ENCODE assay signal across 22 mouse cellular contexts in the genomic region with DNA sequence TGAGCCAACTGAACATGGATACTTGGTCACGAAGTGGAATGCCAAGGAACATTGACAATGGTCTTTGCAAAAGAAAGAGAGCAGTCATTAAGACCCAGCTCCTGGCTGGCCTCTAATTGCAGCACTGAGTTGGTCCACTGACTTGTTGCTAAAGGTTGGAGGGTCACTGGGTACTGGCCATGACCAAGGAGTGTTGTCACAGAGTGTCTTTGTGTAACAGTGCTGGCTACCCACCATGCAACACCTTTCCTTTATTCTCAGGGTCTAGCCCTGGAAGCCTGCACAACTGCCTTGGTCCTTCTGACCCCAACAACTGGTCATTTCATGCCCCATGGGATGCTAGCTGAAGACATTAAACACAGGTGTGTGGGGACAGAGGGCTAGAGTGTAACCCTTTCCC.
DNase-seq lines count a peak whose midpoint lies in the region; ATAC-seq and TF ChIP-seq lines count a peak whose summit lies in the region.
"Had no signal": no experiment of that assay in that cellular context is flagged by ENCODE, and none has a peak within 500 bp of the region (broad histone marks: within the 10 kb centered on the region; RNA-seq: fewer than 3 reads in every experiment).

No protein-coding gene starts in this region.

- H3K27ac ChIP-seq in embryonic facial prominence, embryonic 11.5 days (replicated peaks; ENCODE audit: low read depth, low read length), result no peak overlapping the region
- no peak overlapping the region; the same call in 1 of the 2 replicates for H3K27ac ChIP-seq in embryonic facial prominence, embryonic 10.5 days (replicated peaks)
- H3K27ac ChIP-seq in kidney, postnatal 0 days, result no peak overlapping the region
- H3K27ac ChIP-seq in kidney, adult 2 months (ENCODE audit: insufficient read depth, low read depth, low read length), result no peak overlapping the region
- peak overlapping the region; percentile 19; the same call in 1 of the 2 replicates for H3K27ac ChIP-seq in embryonic facial prominence, embryonic 15.5 days (replicated peaks)
- H3K27ac ChIP-seq in limb, embryonic 13.5 days, result peak overlapping the region; percentile 45
- no peak overlapping the region for H3K27ac ChIP-seq in thymus, adult 2 months (ENCODE audit: control insufficient read depth, insufficient read depth, low read length)
- H3K27ac ChIP-seq: forebrain, embryonic 12.5 days; forebrain, embryonic 15.5 days; hindbrain, embryonic 12.5 days; hindbrain, embryonic 15.5 days had no signal

- H3K36me3 ChIP-seq in embryonic facial prominence, embryonic 11.5 days (replicated peaks; ENCODE audit: control insufficient read depth, insufficient read depth, low read depth, low read length), result no peaks in the 10 kb centered on the region
- H3K36me3 ChIP-seq in embryonic facial prominence, embryonic 10.5 days (replicated peaks), result no peaks in the 10 kb centered on the region
- H3K36me3 ChIP-seq in kidney, postnatal 0 days (ENCODE audit: insufficient read depth, low read length), result no peaks in the 10 kb centered on the region
- no peaks in the 10 kb centered on the region for H3K36me3 ChIP-seq in kidney, adult 2 months (ENCODE audit: control insufficient read depth, insufficient read depth, low read length)
- H3K36me3 ChIP-seq in embryonic facial prominence, embryonic 15.5 days, result no peaks in the 10 kb centered on the region
- H3K36me3 ChIP-seq in limb, embryonic 13.5 days, result no peaks in the 10 kb centered on the region
- H3K36me3 ChIP-seq in thymus, adult 2 months (ENCODE audit: control insufficient read depth, insufficient read depth, low read length), result no peaks in the 10 kb centered on the region
- H3K36me3 ChIP-seq: forebrain, embryonic 12.5 days; forebrain, embryonic 15.5 days; G1E; hindbrain, embryonic 12.5 days; hindbrain, embryonic 15.5 days had no signal

- no peak overlapping the region for H3K9ac ChIP-seq in embryonic facial prominence, embryonic 11.5 days (replicated peaks; ENCODE audit: low read length)
- no peak overlapping the region for H3K9ac ChIP-seq in kidney, postnatal 0 days (ENCODE audit: low read depth, low read length)
- H3K9ac ChIP-seq in embryonic facial prominence, embryonic 15.5 days, result no peak overlapping the region
- no peak overlapping the region for H3K9ac ChIP-seq in limb, embryonic 13.5 days
- H3K9ac ChIP-seq: forebrain, embryonic 12.5 days; forebrain, embryonic 15.5 days; hindbrain, embryonic 12.5 days; hindbrain, embryonic 15.5 days had no signal

- H3K27me3 ChIP-seq in embryonic facial prominence, embryonic 11.5 days (ENCODE audit: control insufficient read depth, insufficient read depth, low read length), result no peaks in the 10 kb centered on the region
- H3K27me3 ChIP-seq in embryonic facial prominence, embryonic 10.5 days (replicated peaks; ENCODE audit: low read depth, poor library complexity, severe bottlenecking), result no peaks in the 10 kb centered on the region
- no peaks in the 10 kb centered on the region for H3K27me3 ChIP-seq in kidney, postnatal 0 days (ENCODE audit: insufficient read depth, low read length)
- H3K27me3 ChIP-seq in kidney, adult 2 months (replicated peaks; ENCODE audit: control insufficient read depth, insufficient read depth, low read length), result no peaks in the 10 kb centered on the region
- H3K27me3 ChIP-seq in embryonic facial prominence, embryonic 15.5 days, result no peaks in the 10 kb centered on the region
- no peaks in the 10 kb centered on the region for H3K27me3 ChIP-seq in limb, embryonic 13.5 days
- H3K27me3 ChIP-seq in thymus, adult 2 months (ENCODE audit: control insufficient read depth, insufficient read depth, low read length), result no peaks in the 10 kb centered on the region
- H3K27me3 ChIP-seq: forebrain, embryonic 12.5 days; forebrain, embryonic 15.5 days; hindbrain, embryonic 12.5 days; hindbrain, embryonic 15.5 days had no signal

- no peak for TF ChIP-seq CTCF in kidney, postnatal 0 days (IDR thresholded peaks at IDR 0.05; ENCODE audit: low read depth)
- TF ChIP-seq CTCF in kidney, adult 2 months (conservative IDR thresholded peaks at IDR 0.05; ENCODE audit: insufficient read depth, insufficient read length, low read depth, low read length), result no peak
- no peak for TF ChIP-seq CTCF in thymus, adult 2 months (IDR thresholded peaks at IDR 0.05; ENCODE audit: borderline replicate concordance, control insufficient read depth, extremely low read depth, insufficient read depth, low read length, poor library complexity)

- no peak overlapping the region for H3K4me3 ChIP-seq in embryonic facial prominence, embryonic 11.5 days (ENCODE audit: low read depth, low read length)
- H3K4me3 ChIP-seq in embryonic facial prominence, embryonic 10.5 days, result no peak overlapping the region
- H3K4me3 ChIP-seq in kidney, postnatal 0 days (replicated peaks; ENCODE audit: low read depth, low read length), result no peak overlapping the region
- no peak overlapping the region for H3K4me3 ChIP-seq in kidney, adult 2 months (ENCODE audit: insufficient read depth, low read depth, low read length)
- no peak overlapping the region for H3K4me3 ChIP-seq in embryonic facial prominence, embryonic 15.5 days (replicated peaks)
- no peak overlapping the region for H3K4me3 ChIP-seq in limb, embryonic 13.5 days
- H3K4me3 ChIP-seq in thymus, adult 2 months (ENCODE audit: control insufficient read depth, insufficient read depth, low read length), result no peak overlapping the region
- H3K4me3 ChIP-seq: erythroblast, embryonic 14.5 days; forebrain, embryonic 12.5 days; forebrain, embryonic 15.5 days; hindbrain, embryonic 12.5 days; hindbrain, embryonic 15.5 days had no signal

- no peak overlapping the region for H3K4me2 ChIP-seq in embryonic facial prominence, embryonic 11.5 days (ENCODE audit: low read depth, low read length)
- no peak overlapping the region for H3K4me2 ChIP-seq in kidney, postnatal 0 days (ENCODE audit: low read length)
- H3K4me2 ChIP-seq in embryonic facial prominence, embryonic 15.5 days (replicated peaks), result no peak overlapping the region
- no peak overlapping the region for H3K4me2 ChIP-seq in limb, embryonic 13.5 days (replicated peaks)
- H3K4me2 ChIP-seq: forebrain, embryonic 12.5 days; forebrain, embryonic 15.5 days; heart, embryonic 11.5 days; hindbrain, embryonic 12.5 days; hindbrain, embryonic 15.5 days had no signal

- WGBS in embryonic facial prominence, embryonic 11.5 days, result 53% methylated on average over 1 of the region's 1 CpGs
- 74% methylated on average over 1 of the region's 1 CpGs for WGBS in embryonic facial prominence, embryonic 10.5 days
- WGBS in kidney, postnatal 0 days, result 62% methylated on average over 1 of the region's 1 CpGs
- 56% methylated on average over 1 of the region's 1 CpGs for WGBS in kidney, adult 2 months
- 72% methylated on average over 1 of the region's 1 CpGs for WGBS in embryonic facial prominence, embryonic 15.5 days
- WGBS in limb, embryonic 13.5 days, result 81% methylated on average over 1 of the region's 1 CpGs
- WGBS in thymus, adult 2 months, result 89% methylated on average over 1 of the region's 1 CpGs

- no peak for TF ChIP-seq POLR2A in kidney, adult 2 months (IDR thresholded peaks at IDR 0.05; ENCODE audit: low read depth, low read length)
- TF ChIP-seq POLR2A in thymus, adult 2 months (IDR thresholded peaks at IDR 0.05; ENCODE audit: control insufficient read depth, extremely low read depth, insufficient read depth, low read length, poor library complexity), result no peak

- DNase-seq in embryonic facial prominence, embryonic 11.5 days (ENCODE audit: low spot score), result peak; percentile 36
- DNase-seq in embryonic facial prominence, embryonic 10.5 days (ENCODE audit: low spot score), result no peak
- DNase-seq in kidney, postnatal 0 days (ENCODE audit: low spot score), result no peak
- no peak for DNase-seq in kidney, adult 2 months
- no peak for DNase-seq in thymus, adult 2 months
- DNase-seq in gastrocnemius, postnatal 10 days, result no peak
- DNase-seq: adrenal gland, adult 2 months; adrenal gland, postnatal 14 days; cerebellum, adult 11 months; cerebellum, adult 2 months; cerebellum, adult 9-11 months; cerebellum, postnatal 25 days; gastrocnemius, postnatal 36 days had no signal

- ATAC-seq in embryonic facial prominence, embryonic 11.5 days (replicated peaks; ENCODE audit: insufficient number of reproducible peaks, low FRiP score, low TSS enrichment, low read depth), result no peak
- peak; percentile 40; the same call in 1 of the 2 replicates for ATAC-seq in kidney, postnatal 0 days (replicated peaks; ENCODE audit: low FRiP score, low read depth)
- no peak for ATAC-seq in embryonic facial prominence, embryonic 15.5 days (ENCODE audit: insufficient number of reproducible peaks, low FRiP score, low TSS enrichment, low read depth)
- no peak for ATAC-seq in limb, embryonic 13.5 days (ENCODE audit: low FRiP score, low read depth)
- ATAC-seq: forebrain, embryonic 15.5 days had no signal

- H3K9me3 ChIP-seq in embryonic facial prominence, embryonic 11.5 days (replicated peaks; ENCODE audit: control insufficient read depth, low read length), result no peaks in the 10 kb centered on the region
- no peaks in the 10 kb centered on the region for H3K9me3 ChIP-seq in embryonic facial prominence, embryonic 10.5 days
- H3K9me3 ChIP-seq in kidney, postnatal 0 days (replicated peaks; ENCODE audit: low read length), result no peaks in the 10 kb centered on the region
- H3K9me3 ChIP-seq in embryonic facial prominence, embryonic 15.5 days (replicated peaks), result no peaks in the 10 kb centered on the region
- no peaks in the 10 kb centered on the region for H3K9me3 ChIP-seq in limb, embryonic 13.5 days
- H3K9me3 ChIP-seq: forebrain, embryonic 12.5 days; forebrain, embryonic 15.5 days; G1E; hindbrain, embryonic 12.5 days; hindbrain, embryonic 15.5 days had no signal

- H3K4me1 ChIP-seq in embryonic facial prominence, embryonic 11.5 days (ENCODE audit: control insufficient read depth, insufficient read depth, low read length), result no peaks in the 10 kb centered on the region
- H3K4me1 ChIP-seq in embryonic facial prominence, embryonic 10.5 days, result peaks cover 11% of the 10 kb centered on the region
- H3K4me1 ChIP-seq in kidney, postnatal 0 days (replicated peaks; ENCODE audit: insufficient read depth, low read length), result no peaks in the 10 kb centered on the region
- no peaks in the 10 kb centered on the region for H3K4me1 ChIP-seq in kidney, adult 2 months (ENCODE audit: control insufficient read depth, insufficient read depth, low read length)
- H3K4me1 ChIP-seq in embryonic facial prominence, embryonic 15.5 days, result 0 out of 2 replicates have a peak, but pooled peaks cover 3% of the 10 kb centered on the region
- peaks cover 8% of the 10 kb centered on the region; the same call in 1 of the 2 replicates for H3K4me1 ChIP-seq in limb, embryonic 13.5 days
- H3K4me1 ChIP-seq in thymus, adult 2 months (replicated peaks; ENCODE audit: control insufficient read depth, insufficient read depth, low read length), result no peaks in the 10 kb centered on the region
- H3K4me1 ChIP-seq: forebrain, embryonic 12.5 days; forebrain, embryonic 15.5 days; hindbrain, embryonic 12.5 days had no signal

Comparison
In these comparisons a context has a peak if more than half of its experiments do, and no peak if none do; other contexts are left out.
1. H3K27ac ChIP-seq: peak in embryonic facial prominence, embryonic 15.5 days (single experiment) and limb, embryonic 13.5 days (single experiment); none in embryonic facial prominence, embryonic 11.5 days (single experiment), embryonic facial prominence, embryonic 10.5 days (single experiment), kidney, postnatal 0 days (single experiment), kidney, adult 2 months (single experiment) and thymus, adult 2 months (single experiment).